Mouse (Mus musculus) kidney, postnatal 25 days (tissue): ENCODE results near the gene Gja5.

Experiments used
- DNase-seq, 2 experiments: peaks; one replicate each; pipeline ENCODE4 v3.0.0; 2021; ENCODE audit warnings: mixed read lengths in 2 of 2

The Gja5 gene

DNA sequence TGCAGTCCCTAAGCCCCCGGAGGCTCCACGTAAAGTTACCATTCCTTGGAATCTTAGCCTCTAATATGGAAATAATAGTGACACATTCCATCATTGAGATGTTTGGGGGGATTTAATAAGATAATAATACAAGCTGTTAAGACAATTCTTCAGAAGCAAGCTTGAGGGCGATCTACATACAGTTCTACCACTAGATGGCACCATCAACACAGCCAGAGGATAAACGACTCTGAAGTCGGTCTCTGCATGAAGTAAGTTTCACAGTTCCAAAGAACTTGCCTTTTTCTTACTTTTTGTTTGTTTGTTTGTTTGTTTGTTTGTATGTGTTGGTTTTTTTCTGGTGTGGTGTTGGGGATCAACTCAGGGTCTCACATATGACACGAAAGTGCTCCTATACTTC is 31.7 kb downstream of the Gja5 start:
- DNase-seq: peak in 1 of 2 experiments; percentile 16

DNA sequence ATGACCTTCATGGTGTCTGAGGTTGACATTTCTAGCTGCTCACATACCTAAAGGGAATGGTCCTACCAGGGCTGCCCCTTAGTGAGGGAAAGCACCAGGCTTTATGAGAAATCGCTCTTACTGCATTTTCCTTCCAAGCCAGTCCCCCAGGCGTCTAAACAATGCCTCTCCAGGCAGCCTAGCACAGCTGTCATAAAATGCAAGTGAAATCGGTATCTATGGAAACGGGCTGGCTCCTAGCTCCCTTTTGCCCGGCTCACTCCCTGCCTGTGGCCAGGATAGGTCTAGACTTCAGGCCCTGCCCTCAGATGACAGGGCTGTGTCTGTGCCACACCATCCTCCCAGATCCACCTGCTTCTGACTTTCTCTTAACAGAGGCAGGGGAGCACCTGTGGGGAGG is 33.1 kb downstream of the Gja5 start:
- no peak for DNase-seq

DNA sequence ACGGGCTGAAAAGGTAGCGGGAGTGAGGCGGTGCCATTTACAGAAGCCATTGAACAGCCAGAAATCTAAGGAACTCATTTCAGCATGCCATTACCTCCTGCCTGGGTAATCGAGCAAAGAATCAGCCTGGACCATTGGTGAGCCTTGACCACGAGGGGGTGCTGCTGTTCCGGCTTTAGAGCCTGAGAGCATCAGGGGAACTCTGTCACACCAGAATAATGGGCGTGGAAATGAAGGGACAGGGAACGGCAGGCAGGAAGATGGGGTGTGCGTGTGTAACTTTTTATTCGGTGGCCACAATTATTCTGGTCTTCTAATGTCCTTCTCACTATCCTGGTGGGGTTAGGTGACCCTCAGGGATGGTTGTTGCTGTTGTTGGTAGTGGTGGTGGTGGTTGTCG is 34.2 kb downstream of the Gja5 start:
- peak; percentile 80 to 87 for DNase-seq

DNA sequence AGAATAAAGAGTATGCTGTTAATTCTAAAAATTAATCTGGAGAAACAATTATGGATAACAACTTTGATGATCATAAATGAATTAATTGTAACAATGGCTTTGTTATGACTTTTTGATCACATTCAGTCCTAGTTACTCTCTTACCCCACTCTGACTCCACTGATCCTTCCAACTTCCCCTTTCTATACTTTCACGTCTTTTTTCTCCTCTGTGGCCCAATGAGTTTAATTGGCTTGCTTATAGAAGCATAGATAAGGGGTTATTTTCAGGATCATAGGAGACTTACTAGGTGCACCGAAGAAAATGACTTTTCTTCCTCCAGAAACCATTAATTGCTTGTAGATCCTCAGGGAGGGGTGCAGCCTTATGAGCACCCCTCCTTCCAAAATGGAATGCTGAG is 38.2 kb downstream of the Gja5 start:
- no peak for DNase-seq

DNA sequence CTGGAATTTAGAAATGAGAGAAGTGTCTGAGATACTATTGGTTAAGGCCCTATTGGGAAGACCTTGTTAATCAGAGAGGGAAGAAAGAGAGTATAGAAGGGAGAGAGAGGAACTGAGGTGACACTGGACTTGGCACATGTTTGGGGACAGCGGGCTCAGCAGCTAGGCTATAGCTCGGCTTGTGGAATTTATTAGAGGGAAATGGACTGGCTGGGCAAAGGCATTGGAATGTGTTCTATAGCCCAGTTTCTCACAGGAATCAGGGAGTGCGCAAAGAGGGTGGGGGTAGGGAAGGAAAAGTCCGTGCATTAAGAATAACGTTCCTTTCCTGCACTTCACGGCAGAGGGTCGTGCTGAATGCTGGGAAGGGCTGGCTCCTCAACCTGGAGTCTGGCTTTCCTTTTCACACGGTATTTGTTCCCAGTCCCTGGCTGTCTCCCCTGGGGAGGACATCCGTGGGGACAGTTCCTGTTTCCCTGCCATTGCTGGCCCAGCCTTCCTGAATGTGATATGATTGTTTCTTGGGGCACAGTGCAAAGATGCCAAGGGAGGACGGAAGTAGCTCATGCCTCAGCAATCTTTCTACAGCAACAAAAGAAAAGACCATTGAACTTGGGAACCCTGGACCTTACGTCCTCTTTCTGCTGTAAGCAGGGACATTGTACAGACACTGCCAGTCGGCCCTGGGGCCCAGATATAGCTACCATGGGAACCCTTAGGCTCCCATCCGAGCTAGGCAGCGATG is 49.2 kb downstream of the Gja5 start:
- DNase-seq: peak in 1 of 2 experiments; percentile 45

DNA sequence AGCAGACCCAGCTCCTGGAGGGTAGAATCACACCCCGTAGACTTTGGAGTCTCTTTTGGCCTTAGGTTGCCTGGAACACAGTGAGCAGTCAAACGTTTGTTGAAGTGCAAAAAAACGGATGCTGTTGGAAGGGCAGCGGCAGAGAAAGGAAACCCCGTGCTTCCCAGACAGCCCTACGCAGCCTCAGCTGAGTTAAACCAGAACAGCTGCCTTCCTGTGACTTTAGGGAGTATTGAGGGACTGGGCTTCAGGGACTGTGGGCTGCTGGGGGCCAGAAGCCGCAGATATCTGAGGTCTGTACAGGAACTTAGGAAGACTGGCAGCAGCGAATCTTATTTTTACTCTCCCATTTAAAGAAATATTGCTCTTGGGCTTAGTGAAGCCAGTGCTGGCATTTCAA is 56.1 kb downstream of the Gja5 start:
- no peak for DNase-seq

DNA sequence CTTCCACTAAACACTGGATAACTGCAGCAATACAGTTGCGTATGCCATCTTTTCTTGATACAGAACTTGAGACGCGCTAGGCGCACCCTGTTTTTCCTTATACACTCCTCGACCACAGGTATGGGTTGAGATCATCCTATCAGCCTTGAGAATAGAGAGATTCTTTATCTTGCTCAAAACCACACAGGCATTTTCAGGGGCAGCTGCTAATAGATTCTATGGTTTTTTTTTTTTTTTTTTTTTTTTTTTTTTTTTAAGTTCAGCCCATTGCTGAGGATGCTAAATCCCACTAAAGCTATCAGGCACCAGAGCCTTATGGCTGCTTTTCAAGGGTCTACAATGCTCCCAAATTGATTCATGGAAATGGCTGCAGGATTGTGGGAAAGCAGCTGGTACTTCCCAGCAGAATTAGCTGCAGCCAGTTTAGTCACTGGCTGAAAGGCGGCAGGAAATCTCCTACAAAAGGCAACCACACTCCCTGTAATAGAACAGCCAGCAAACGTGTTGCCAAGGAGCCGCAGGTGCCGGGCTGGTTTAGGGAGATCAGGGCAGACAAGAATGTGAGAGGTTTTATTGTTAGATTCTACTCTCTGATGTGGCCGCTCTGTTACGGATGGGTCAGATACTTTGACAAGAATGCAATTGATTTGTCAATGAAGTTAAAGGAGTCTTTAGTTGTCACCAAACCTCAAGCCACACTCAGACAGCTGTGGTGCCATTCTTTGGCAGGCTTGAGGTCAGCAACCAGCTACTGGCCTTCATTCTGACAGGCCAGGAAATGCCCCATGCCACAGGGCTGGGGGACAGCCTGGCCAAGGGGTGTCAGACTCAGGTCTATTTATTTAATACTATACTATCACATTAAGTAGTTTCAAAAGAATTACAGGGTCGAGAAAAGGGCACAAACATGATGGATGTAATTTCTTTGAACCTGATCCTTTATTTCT is 58.9 kb downstream of the Gja5 start:
- no peak for DNase-seq

DNA sequence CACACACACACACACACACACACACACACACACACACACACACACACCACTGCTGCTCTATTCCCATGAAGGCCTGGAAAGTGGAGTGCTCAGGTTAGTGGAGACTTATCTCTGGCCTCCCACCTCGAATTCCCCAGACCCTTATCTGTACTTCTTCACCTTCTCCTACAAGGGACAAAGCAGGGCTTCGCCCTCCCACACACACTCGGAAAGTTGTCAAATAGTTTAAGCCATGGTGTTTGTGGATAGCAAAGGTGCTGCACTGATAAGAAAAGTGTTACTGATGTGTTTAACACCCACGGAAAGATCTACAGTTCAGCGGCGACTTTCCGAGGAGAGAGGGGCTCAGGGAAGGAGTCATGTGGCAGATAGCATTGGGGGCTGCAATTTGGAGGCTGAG is 66.5 kb downstream of the Gja5 start:
- no peak for DNase-seq

DNA sequence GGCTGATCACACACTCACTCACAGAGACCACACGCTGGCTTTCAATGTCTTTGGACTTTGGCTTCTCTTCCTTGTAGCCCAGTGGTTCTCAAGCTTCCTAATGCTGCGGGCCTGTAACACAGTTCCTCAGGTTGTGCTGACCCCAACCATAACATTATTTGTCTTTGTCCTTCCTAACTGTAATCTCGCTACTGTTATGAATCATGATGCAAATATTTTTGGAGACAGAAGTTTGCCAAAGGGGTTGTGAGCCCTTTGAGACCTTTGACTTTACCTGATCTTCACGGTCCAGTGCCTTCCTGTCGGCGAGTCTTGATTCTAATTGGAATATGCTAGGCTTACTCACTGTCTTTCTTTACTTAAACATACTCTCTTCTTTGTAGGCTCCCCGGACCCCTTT is 70.0 kb downstream of the Gja5 start:
- DNase-seq: no peak

DNA sequence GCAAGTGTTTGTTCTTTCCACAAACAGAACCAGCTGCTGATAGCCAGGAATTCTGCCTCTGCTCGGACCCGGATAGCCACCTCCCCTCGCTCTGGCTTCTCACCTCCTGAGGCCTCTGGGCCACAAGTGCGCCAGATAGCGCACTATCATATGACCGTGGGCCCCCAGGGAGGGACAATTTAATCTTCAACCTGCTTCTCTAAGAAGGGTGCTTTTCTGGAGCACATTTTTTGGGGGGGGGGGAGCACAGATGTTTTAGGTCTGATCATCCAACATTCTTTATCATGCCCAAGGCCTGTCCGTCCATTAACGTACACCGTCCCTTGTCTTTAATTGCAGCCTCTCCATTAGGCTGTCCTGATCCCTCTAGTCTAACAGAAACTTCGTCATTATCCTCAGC is 71.1 kb downstream of the Gja5 start:
- DNase-seq: no peak

DNA sequence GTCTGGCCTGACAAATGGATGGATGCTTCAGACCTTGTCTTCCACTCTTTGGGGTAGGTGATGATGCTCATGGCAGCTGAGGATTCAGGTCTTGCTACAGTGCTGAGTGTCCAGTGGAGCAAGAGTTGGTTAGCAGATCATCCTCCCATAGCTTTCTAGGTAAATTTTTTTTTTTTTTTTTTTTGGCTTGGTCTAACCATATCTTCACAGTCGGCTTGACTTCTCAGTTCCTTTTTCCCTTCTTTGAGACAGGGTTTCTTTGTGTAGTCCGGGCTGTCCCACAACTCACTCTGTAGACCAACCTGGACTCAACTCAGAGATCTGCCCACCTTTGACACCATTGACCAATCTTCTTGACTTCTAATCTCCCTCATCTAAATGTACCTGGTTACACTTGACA is 73.0 kb downstream of the Gja5 start:
- DNase-seq: no peak

DNA sequence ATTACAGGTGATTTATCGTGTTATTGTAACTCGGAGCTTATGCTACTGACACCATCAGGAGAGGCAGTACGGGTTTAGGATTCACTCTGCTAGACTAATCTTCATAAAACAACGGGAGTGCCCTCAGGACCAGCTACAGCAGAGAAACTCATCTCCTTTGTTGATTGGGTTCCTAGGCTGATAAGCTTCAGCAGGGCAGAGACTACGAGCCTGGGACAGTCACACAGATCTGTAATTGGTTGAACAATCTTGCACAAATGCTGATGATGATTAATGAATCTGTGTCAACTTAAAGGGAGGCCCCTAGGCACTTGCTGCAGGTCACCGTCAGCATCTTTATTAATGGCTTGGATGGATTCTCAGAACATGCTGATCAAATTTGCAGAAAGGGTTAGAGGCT is 74.0 kb downstream of the Gja5 start:
- DNase-seq: no peak

DNA sequence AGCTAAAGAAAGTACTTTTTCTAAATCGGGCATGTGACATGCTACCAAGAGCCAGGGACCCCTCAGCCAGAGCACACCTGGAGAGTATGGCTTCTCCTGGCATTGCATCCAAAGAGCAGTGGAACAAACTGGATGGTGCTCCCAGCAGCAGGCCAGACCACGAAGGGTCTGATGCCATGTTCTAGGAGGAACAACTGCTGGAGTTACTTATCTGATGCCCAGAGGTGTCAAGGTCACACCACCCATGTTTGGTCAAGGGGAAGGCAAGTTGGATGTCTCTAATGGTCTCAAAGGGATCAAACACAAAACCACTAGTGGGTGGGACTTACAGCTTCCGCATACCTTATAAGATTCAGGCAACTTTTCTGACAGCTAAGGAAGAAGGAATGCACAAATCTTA is 74.5 kb downstream of the Gja5 start:
- DNase-seq: no peak

DNA sequence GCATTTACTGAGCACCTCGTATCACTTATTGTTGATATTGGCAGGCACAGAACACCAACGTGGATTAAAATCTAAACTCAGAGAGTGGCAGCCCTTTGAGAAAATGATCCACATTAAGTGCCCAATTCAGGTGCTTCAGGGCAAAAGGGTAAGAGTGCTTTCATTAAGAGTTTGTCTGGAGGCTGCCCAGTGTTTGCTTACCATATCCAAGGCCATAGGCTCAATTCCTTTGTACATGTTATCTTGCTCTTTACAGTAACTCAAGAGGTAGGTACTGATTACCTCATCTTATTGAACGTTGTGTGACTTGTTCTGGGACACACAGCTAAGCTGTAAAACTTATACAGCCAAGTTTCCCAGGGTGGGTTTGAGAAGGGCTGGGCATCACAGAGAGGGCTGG is 77.3 kb downstream of the Gja5 start:
- no peak for DNase-seq

DNA sequence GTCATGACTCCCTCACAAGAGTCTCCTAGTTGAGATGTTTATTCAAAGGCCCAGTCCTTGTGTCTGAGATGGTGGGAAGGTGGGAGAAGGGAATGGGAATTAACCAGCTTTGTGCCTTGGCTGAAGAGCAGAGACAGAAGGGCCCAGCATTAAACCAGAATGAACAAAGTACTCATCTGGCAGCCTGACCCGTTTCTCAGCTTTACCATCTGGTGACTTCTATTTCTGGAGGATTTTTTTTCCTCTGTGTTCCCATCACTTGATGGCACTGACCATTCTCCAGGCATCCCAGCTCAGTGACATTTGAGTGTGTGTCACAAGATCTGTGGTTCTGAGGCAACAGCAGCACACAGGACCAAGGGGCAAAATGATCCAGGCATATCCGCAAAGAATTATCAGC is 78.2 kb downstream of the Gja5 start:
- DNase-seq: no peak

DNA sequence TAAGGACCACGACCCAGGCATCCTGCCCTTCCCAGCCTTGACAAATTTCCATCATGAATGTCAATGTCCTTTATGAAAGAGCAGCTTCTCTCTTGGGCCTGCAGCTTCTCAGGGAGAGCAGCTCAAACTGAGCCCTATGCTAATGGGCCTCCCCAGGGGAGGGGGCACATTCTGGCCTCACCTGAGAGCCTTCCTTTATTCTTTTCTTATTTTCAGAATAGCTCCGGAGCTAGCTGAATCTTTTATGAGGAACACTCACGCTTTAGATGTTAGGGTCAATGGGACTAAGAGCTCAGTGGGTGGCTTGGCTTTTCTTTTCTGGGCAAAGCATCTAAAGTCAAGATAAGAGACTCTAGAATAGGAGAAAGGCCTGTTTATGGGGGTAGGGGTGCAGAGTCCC is 88.0 kb downstream of the Gja5 start:
- DNase-seq: no peak

DNA sequence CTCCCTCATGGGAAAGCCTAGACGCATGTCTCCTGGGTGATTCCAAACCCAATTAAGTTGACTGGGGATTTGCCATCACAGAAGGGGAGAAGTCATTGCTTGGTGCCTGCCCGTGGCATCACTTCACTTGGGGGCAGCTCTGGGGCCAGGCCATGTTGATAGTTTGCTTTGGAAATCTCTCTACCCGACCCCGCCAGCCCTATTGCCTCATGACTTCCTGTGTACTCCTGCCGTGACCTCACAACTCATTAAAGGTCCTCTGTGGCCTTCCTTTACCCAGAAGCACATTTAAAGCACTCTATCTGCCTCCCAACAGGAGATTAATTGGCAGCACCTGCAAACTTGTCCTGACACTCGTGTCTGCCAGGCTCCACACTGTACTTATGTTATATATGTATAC is 93.3 kb downstream of the Gja5 start:
- DNase-seq: no peak

DNA sequence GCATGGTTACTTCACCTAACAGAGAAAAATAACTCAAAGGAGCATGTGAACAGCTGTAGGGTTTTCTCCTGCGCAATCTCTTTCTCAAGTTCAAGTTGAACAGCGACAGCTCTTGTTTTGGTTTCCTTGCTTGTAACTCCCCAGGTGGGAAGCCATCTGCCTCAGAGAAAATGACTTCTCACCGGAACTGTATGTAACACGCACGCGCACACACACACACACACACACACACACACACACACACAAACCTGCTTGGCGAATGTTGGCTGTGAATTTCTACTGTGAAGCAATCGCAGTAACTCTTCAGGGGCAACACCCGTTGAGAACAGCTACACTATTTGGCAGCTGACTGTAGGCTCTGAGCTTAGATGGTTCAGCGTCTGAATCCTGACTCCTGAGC is 98.6 kb downstream of the Gja5 start:
- DNase-seq: no peak

DNA sequence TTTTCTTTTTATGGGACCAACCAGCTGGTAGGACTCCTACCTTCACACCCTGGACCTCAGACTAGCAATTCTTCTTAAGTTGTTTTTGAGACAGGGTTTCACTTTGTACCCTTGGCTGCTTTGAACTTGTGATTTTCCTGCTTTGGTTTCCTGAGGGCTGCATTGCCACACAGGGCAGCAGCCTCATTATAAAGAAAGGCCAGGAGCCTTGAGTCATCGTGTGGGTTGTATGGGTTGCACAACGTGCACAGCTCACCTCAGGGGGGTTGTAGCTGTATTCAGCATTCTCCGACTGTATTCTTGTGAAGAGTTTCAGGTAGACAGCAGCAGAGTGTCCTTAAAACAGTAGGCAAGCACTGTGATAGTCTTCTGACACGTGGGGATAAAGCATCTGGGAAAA is 100.0 kb downstream of the Gja5 start:
- DNase-seq: no peak

DNA sequence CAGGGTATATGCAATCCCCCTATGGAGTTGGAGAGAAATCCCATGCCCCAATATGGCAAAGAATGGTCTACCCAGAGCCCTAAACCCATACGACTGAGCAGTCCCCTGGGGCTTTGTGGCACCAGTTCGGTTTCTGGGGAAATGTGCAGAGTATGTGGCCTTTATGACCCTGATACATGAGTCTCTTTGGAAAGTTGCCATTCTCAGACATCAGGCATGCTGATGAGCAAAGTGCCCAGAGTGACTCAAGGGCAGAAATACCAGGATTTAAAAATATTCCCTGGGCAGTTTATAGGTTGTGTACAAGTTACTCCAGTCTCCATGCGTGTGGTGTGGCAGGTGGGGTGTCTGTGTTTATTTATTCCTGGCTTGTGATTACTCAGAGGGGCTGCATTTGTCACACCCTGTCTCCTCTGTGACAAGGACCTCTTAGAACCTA is 102.5 kb downstream of the Gja5 start:
- no peak for DNase-seq

DNA sequence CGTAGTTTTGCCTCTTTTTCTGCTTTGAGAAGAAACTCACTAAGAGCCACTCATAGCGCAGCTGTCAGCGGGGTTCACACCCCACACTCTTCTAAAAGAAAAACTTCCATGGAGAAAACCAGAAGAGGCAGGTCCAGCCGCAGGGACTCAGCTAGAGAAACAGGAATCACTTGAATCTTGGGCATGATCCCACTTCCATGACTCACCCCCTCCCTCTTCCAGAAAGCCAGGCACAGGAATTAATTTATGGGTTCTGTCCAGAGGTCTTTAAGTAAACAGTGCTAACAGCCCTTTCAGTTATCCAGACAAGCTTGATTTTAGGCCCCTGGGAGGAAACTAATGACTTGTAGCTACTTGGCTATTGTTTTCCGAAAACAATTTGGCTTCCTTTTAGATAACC is 120.7 kb downstream of the Gja5 start:
- DNase-seq: no peak

DNA sequence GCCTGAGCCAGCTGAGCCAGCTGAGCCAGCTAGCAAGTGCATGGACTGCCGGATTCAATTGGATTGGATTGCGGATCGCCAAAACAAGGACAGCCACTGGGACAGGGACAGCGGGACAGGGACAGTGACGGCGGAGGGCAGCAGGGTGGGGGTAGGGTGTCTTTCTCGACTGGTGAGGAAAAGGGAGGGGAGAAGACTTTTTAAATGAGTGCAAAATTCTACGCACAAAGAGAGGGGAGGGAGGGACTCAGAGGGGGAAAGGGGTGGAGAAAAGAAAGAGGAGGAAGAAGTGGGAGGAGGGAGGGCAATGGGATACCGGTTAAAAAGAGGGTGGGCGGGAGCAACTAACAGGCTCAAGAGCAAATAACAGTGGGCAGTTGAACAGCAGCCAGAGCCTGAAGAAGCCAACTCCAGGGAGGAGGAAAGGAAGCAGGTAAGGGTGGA is 127.6 kb downstream of the Gja5 start:
- no peak for DNase-seq

DNA sequence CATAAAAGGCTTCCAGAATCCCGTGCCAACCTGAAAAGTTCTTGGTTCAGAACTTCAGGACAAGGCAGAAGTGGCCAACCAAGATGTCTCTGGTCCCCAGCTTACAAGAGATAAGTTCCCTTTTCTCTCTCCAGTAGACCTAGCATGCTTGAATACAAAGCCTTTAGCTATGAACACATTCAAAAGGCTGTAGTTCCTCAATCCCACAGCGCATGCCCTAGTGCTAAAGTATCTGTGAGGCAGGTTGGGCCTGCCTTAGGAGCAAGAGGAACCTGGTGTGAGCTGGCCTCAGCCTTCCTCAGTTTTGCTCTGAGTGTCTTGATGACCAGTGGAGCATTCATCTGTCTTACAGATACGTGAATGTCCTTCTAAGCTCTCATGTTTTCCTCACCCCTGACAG is 131.1 kb downstream of the Gja5 start:
- DNase-seq: no peak

DNA sequence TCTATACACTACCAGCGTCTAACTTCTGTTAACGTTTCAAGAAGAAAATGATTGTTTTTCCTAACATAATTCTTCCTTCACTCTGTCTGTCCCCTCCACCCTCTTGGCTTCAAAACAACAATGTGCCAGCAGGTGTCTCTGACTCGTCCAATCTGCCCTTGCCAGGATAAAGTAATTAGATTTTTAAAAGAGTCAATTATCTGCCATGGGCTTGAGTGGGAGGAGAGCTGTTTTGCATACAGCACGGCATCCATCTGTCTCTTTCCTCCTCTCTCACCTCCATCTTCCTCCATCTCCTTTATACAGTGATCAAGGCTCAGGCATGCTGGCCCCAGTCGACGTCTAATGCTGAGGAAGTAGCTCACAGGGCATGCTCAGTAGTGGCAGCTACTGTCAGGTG is 132.6 kb downstream of the Gja5 start:
- no peak for DNase-seq
